Mouse (Mus musculus): ENCODE results near the gene Cd27.

GRCm38 (mm10) chr6:125222146-125222545, 14.7 kb downstream of the Cd27 start:
- TF ChIP-seq HCFC1 (IDR thresholded peaks at IDR 0.05; ENCODE audit: borderline replicate concordance, insufficient read depth, low read length) (no peak), CHD2 (IDR thresholded peaks at IDR 0.05; ENCODE audit: low read depth, low read length) (no peak), ZC3H11A (IDR thresholded peaks at IDR 0.05; ENCODE audit: borderline replicate concordance, low read depth, low read length) (no peak), ZNF384 (IDR thresholded peaks at IDR 0.05; ENCODE audit: low read depth, low read length) (no peak), MAFK (IDR thresholded peaks at IDR 0.05; ENCODE audit: insufficient read depth, low read depth, low read length) (no peak)
